Mouse (Mus musculus): ENCODE results near the gene Hspa12b. TPM values are rescaled to one million over a fixed set of nuclear protein-coding genes. Genes with fewer than 3 reads are reported as not detected.

Hspa12b gene
- total and polyA plus RNA-seq, 2 experiments from 2014 or later: 3.3 to 11.2 TPM

DNA sequence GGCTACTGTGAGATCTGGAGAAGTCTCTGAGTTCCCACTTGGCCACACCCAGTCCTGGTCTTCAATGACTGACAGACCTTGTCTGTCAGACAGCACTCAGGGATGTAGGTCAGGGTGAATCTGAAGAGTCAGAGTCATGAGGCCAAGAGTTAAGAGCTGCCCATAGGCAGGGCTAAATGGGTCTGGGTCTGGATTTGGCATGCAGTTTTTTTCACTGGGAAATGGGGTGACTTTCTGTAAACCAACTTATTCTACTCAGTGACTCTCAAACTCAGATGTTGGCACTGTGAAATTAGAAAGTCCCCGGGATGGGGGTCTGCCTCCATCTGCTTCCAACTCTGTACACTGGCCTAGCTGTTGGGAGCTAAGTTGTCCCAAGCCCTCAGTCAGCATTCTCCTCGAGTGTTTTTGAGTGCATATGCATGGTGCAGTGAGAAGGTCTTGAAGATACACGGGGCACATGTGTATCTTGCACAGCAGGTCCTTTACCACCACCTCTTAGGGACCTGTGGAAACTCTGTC, 1.6 kb downstream of the Hspa12b start:
- Histone ChIP-seq H3K36me3 (ENCODE audit: insufficient read depth, low read length) (no peaks in the 10 kb centered on the region), H3K4me2 (ENCODE audit: low read depth, low read length) (peak overlapping the region; percentile 70; the same call in 1 of the 2 replicates), H3K4me3 (ENCODE audit: low read length) (no peak overlapping the region), H3K9me3 (ENCODE audit: low read length) (no peaks in the 10 kb centered on the region), H3K27me3 (ENCODE audit: insufficient read depth, low read length) (no peaks in the 10 kb centered on the region), H3K9ac (replicated peaks; ENCODE audit: low read length) (no peak overlapping the region), H3K4me1 (ENCODE audit: insufficient read depth, low read length) (peaks cover 9% of the 10 kb centered on the region), H3K27ac (no peak overlapping the region)
- ATAC-seq (no peak), DNase-seq (ENCODE audit: low spot score) (no peak)
- no peak for TF ChIP-seq CTCF (IDR thresholded peaks at IDR 0.05; ENCODE audit: low read depth)
- 71% methylated on average over 3 of the region's 3 CpGs for WGBS

DNA sequence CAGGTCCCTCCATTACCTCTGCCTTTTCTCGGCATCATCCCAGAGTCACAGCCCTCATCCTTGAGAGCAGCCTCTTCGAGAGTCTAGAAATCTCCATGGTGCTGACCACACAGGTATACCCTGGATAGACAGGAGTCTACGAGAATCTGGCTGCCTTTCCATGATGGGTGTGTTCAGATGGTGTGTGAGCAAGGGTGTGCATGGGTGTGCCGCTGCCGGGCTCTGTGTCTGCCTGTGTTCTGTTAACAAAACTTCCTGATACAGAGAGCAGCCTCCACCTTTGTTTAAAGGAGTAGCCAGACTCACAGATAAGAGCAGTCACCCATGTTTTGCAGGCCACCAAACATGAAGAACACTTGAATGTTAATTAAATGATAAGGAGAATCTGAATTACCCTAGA, 2.8 kb downstream of the Hspa12b start:
- no peak overlapping the region for H3K9ac ChIP-seq (replicated peaks; ENCODE audit: low read length)
- H3K4me2 ChIP-seq (ENCODE audit: low read depth, low read length): no peak overlapping the region
- no peak for DNase-seq (ENCODE audit: low spot score)
- no peak for ATAC-seq
- WGBS: 84% methylated on average over 5 of the region's 5 CpGs
- no peaks in the 10 kb centered on the region for H3K9me3 ChIP-seq (ENCODE audit: low read length)
- TF ChIP-seq CTCF (IDR thresholded peaks at IDR 0.05; ENCODE audit: low read depth): no peak
- H3K27me3 ChIP-seq (ENCODE audit: insufficient read depth, low read length): no peaks in the 10 kb centered on the region
- H3K36me3 ChIP-seq (ENCODE audit: insufficient read depth, low read length): no peaks in the 10 kb centered on the region
- peaks cover 9% of the 10 kb centered on the region for H3K4me1 ChIP-seq (ENCODE audit: insufficient read depth, low read length)
- H3K4me3 ChIP-seq (ENCODE audit: low read length): no peak overlapping the region
- no peak overlapping the region for H3K27ac ChIP-seq

DNA sequence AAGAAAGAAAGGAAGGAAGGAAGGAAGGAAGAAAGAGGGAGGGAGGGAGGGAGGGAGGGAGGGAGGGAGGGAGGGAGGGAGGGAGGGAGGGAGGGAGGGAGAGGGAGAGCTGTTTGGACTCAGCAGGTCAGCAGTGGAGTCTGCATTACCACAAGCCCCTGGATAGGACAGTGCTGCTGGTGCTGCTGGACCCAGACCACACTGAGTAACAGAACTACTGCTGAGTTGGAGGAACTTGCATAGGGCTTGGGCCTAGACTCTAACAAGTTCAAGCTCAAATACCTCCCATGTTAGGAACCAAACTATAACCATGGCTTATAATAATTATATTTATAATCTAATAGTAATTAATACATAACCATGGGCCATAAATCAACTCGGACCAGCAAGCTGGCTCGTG, 3.8 kb downstream of the Hspa12b start:
- Histone ChIP-seq H3K9ac (replicated peaks; ENCODE audit: low read length) (no peak overlapping the region), H3K4me3 (ENCODE audit: low read length) (no peak overlapping the region), H3K27ac (no peak overlapping the region), H3K36me3 (ENCODE audit: insufficient read depth, low read length) (no peaks in the 10 kb centered on the region), H3K27me3 (ENCODE audit: insufficient read depth, low read length) (no peaks in the 10 kb centered on the region), H3K4me1 (ENCODE audit: insufficient read depth, low read length) (peaks cover 9% of the 10 kb centered on the region), H3K9me3 (ENCODE audit: low read length) (no peaks in the 10 kb centered on the region), H3K4me2 (ENCODE audit: low read depth, low read length) (no peak overlapping the region)
- ATAC-seq (no peak), DNase-seq (ENCODE audit: low spot score) (no peak)
- TF ChIP-seq CTCF (IDR thresholded peaks at IDR 0.05; ENCODE audit: low read depth): no peak
- WGBS: 90% methylated on average over 2 of the region's 2 CpGs

DNA sequence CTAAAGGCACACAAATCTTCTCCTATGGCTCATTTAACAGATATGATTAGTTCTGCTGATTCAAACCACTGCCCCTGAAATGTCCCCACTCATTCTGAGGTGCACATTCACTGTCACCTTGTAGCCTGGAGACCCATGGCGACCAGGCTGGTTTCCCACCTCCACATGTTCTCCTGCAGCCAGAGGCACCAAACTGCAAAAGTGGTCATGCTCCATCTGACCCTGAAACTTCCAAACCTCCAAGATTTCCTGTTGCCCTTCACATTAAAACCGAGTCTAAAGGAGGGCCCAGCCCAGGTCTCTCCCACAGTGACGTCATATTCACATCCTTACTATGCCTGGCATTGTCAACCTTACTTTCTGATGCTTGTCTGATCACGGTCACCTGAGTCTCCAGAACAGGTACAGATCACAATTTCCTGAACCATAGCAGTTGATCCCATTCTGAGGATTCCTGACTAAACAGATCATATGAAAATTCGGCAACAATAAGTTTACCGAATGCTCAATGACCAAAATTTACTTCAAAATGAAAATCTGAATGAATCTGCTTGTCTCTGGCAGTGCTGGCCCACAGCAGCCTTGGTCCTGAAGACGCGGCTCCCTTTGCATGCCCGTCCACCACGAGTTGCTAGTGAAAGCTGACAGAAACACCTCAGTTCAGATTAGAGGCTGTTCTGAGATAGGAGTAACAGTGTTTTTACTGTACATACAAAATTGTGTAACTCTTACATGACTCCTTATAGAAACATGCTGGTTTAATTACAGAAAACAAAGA, 5.2 kb downstream of the Hspa12b start:
- H3K4me3 ChIP-seq (ENCODE audit: low read length): no peak overlapping the region
- 82% methylated on average over 10 of the region's 10 CpGs for WGBS
- DNase-seq (ENCODE audit: low spot score) (no peak), ATAC-seq (no peak)
- no peaks in the 10 kb centered on the region for H3K27me3 ChIP-seq (ENCODE audit: insufficient read depth, low read length)
- H3K27ac ChIP-seq: no peak overlapping the region
- no peak overlapping the region for H3K4me2 ChIP-seq (ENCODE audit: low read depth, low read length)
- H3K9me3 ChIP-seq (ENCODE audit: low read length): no peaks in the 10 kb centered on the region
- peaks cover 3% of the 10 kb centered on the region for H3K4me1 ChIP-seq (ENCODE audit: insufficient read depth, low read length)
- no peak for TF ChIP-seq CTCF (IDR thresholded peaks at IDR 0.05; ENCODE audit: low read depth)
- H3K9ac ChIP-seq (replicated peaks; ENCODE audit: low read length): no peak overlapping the region
- H3K36me3 ChIP-seq (ENCODE audit: insufficient read depth, low read length): no peaks in the 10 kb centered on the region

DNA sequence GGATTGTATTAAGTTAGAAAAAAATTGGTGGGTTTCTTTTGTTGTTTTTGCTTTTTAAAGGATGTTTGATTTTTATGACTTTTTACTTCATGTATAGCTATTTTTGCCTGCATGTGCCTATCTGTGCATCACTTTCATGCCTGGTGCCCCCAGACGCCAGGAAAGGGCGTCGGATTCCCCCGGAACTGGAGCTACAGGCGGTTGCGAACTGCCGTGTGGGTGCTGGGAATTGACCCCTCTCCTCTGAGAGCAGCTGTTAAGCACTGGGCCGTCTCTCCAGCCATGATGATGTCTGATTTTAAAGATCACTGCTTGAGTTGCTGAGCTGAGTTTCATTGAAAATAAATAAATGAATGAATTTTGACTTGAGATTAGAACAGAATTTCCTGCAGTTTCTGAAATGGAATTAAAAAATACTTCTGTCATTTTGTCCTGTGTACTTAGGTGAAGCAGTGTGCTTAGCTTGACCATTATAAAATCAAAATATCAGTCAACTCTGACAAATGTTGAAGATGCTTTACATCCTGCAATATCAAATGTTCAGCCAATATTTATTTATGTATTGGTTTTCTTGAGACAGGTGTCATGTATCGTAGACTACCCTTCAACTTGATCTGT, 6.0 kb downstream of the Hspa12b start, which contains the start of gene Gm11037:
Gene Gm11037 (plus strand): TSS at position 568 of the 618 bp plus-strand sequence.
- Histone ChIP-seq H3K9ac (replicated peaks; ENCODE audit: low read length) (no peak within 1 kb of the TSS), H3K4me1 (ENCODE audit: insufficient read depth, low read length) (no peaks in the 10 kb centered on the region), H3K9me3 (ENCODE audit: low read length) (no peaks in the 10 kb centered on the region), H3K27ac (no peak within 1 kb of the TSS), H3K27me3 (ENCODE audit: insufficient read depth, low read length) (no peaks in the 10 kb centered on the region), H3K4me3 (ENCODE audit: low read length) (no peak within 1 kb of the TSS), H3K4me2 (ENCODE audit: low read depth, low read length) (no peak within 1 kb of the TSS), H3K36me3 (ENCODE audit: insufficient read depth, low read length) (no peaks in the 10 kb centered on the region)
- 84% methylated on average over 9 of the region's 9 CpGs for WGBS
- no peak for TF ChIP-seq CTCF (IDR thresholded peaks at IDR 0.05; ENCODE audit: low read depth)
- DNase-seq (ENCODE audit: low spot score) (no peak), ATAC-seq (no peak)

DNA sequence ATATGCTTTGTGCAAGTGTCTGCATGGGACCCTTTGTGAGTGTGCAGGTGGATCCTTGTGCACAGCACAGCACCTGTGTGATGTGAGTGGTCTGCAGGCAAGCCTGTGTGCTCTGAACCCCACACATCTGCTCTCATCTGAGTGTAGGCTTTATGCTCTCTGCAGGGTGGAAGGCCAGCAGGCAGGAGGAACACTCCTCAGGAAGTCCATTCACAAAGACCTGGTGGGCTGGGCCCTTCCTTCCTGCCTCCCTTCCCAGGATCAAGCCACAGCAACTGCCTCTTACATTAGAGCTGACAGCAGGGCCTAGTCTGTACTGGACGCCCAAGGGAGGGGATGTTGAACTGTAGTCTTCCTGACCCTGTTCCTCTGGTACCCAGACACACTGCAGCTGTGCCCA, 7.3 kb downstream of the Hspa12b start:
- no peak overlapping the region for H3K4me2 ChIP-seq (ENCODE audit: low read depth, low read length)
- H3K36me3 ChIP-seq (ENCODE audit: insufficient read depth, low read length): no peaks in the 10 kb centered on the region
- no peak overlapping the region for H3K4me3 ChIP-seq (ENCODE audit: low read length)
- DNase-seq (ENCODE audit: low spot score): no peak
- no peak overlapping the region for H3K9ac ChIP-seq (replicated peaks; ENCODE audit: low read length)
- H3K4me1 ChIP-seq (ENCODE audit: insufficient read depth, low read length): no peaks in the 10 kb centered on the region
- no peak for TF ChIP-seq CTCF (IDR thresholded peaks at IDR 0.05; ENCODE audit: low read depth)
- 0 out of 2 replicates have a peak, but pooled peaks have one; percentile 55 for ATAC-seq
- 58% methylated on average over 1 of the region's 1 CpGs for WGBS
- H3K27ac ChIP-seq: no peak overlapping the region
- no peaks in the 10 kb centered on the region for H3K27me3 ChIP-seq (ENCODE audit: insufficient read depth, low read length)
- H3K9me3 ChIP-seq (ENCODE audit: low read length): no peaks in the 10 kb centered on the region

Measured in hindbrain, postnatal 0 days (tissue).